8 mouse cellular contexts compared by ENCODE assay signal in genomic region chr4:47352061-47352661, GRCm38 (mm10). TPM values are rescaled to one million over a fixed set of nuclear protein-coding genes. Genes with fewer than 3 reads are reported as not detected.
DNase-seq lines count a peak whose midpoint lies in the region; ATAC-seq lines count a peak whose summit lies in the region.

No protein-coding gene starts in this region.

- H3K9me3 ChIP-seq in embryonic facial prominence, embryonic 12.5 days = no peaks in the 10 kb centered on the region
- H3K9me3 ChIP-seq in midbrain, embryonic 11.5 days (ENCODE audit: control insufficient read depth, low read length) = no peaks in the 10 kb centered on the region

- ATAC-seq in embryonic facial prominence, embryonic 12.5 days (ENCODE audit: insufficient number of reproducible peaks, insufficient read depth, low FRiP score, low TSS enrichment) = 0 out of 2 replicates have a peak, but pooled peaks have one; percentile 16
- ATAC-seq in midbrain, embryonic 11.5 days (ENCODE audit: low FRiP score) = no peak; the same call in 1 of the 2 replicates

- no peaks in the 10 kb centered on the region for H3K36me3 ChIP-seq in embryonic facial prominence, embryonic 12.5 days
- no peaks in the 10 kb centered on the region for H3K36me3 ChIP-seq in midbrain, embryonic 11.5 days (ENCODE audit: control insufficient read depth, insufficient read depth, low read length)
- H3K36me3 ChIP-seq in splenic B cell, adult 2 months (ENCODE audit: control insufficient read depth, insufficient read depth, low read length, poor library complexity, severe bottlenecking) = no peaks in the 10 kb centered on the region

- peak overlapping the region; percentile 69 for H3K9ac ChIP-seq in embryonic facial prominence, embryonic 12.5 days
- H3K9ac ChIP-seq in midbrain, embryonic 11.5 days (ENCODE audit: low read length) = peak overlapping the region; percentile 98

- intact Hi-C loops in left cerebral cortex, postnatal 36 days (cut with DNase I) = loop anchor here (2.0 kb wide), 1 partner anchor 101 kb away; no protein-coding TSS in a partner anchor

- peak overlapping the region; percentile 95 for H3K27ac ChIP-seq in embryonic facial prominence, embryonic 12.5 days
- no peak overlapping the region for H3K27ac ChIP-seq in midbrain, embryonic 11.5 days (ENCODE audit: low read depth, low read length)

- H3K4me1 ChIP-seq in embryonic facial prominence, embryonic 12.5 days = peaks cover 36% of the 10 kb centered on the region
- H3K4me1 ChIP-seq in midbrain, embryonic 11.5 days (ENCODE audit: control insufficient read depth, insufficient read depth, low read length) = peaks cover 17% of the 10 kb centered on the region

- H3K27me3 ChIP-seq in embryonic facial prominence, embryonic 12.5 days = no peaks in the 10 kb centered on the region
- no peaks in the 10 kb centered on the region for H3K27me3 ChIP-seq in midbrain, embryonic 11.5 days (ENCODE audit: control insufficient read depth, insufficient read depth, low read length)
- no peaks in the 10 kb centered on the region for H3K27me3 ChIP-seq in splenic B cell, adult 2 months (ENCODE audit: control insufficient read depth, insufficient read depth, low read length, poor library complexity, severe bottlenecking)

- H3K4me3 ChIP-seq in embryonic facial prominence, embryonic 12.5 days = peak overlapping the region; percentile 96
- peak overlapping the region; percentile 94 for H3K4me3 ChIP-seq in midbrain, embryonic 11.5 days (ENCODE audit: low read depth, low read length)

- peak overlapping the region; percentile 64 for H3K4me2 ChIP-seq in embryonic facial prominence, embryonic 12.5 days (replicated peaks)
- peak overlapping the region; percentile 96 for H3K4me2 ChIP-seq in midbrain, embryonic 11.5 days

- peak; percentile 10 for DNase-seq in cerebellum, adult 11 months
- DNase-seq in cerebellum, adult 9-11 months = no peak
- peak; percentile 73 to 80 for DNase-seq in heart, adult 18-20 months
- peak; percentile 53 for DNase-seq in kidney, adult 11 months
- peak; percentile 75 to 82 for DNase-seq in left cerebral cortex, postnatal 36 days (ENCODE audit: low spot score in 2 of 2)
- DNase-seq in midbrain, embryonic 11.5 days (ENCODE audit: low spot score, missing footprints) = peak; percentile 95
- DNase-seq in splenic B cell, adult 2 months (ENCODE audit: low read depth, low spot score) = peak; percentile 26

- WGBS in embryonic facial prominence, embryonic 12.5 days = under 1% methylated on average over 32 of the region's 32 CpGs
- 1% methylated on average over 32 of the region's 32 CpGs for WGBS in midbrain, embryonic 11.5 days

RNA-seq across cellular contexts. Expression of gene Tgfbr1, which starts 0.9 kb away (rescaled TPM):
- polyA plus RNA-seq in embryonic facial prominence, embryonic 12.5 days (2016; fragmentation: Nextera tagmentation; extraction: Ambion mirVana) = 78.6 and 84.2 TPM in 2 replicates
- total RNA-seq in heart, adult 18-20 months (2021) = 10 to 100 TPM; 13.6 to 14.9 TPM
- total RNA-seq in left cerebral cortex, postnatal 36 days (2021) = 10 to 100 TPM; 18.9 to 20.2 TPM
- polyA plus RNA-seq in midbrain, embryonic 11.5 days (2014; fragmentation: Nextera tagmentation; extraction: Ambion mirVana) = 121 and 133 TPM in 2 replicates
